Mouse (Mus musculus) hindbrain, embryonic 11.5 days (tissue): ENCODE measurements around the gene Flt1. TPM values are rescaled to one million over a fixed set of nuclear protein-coding genes. Genes with fewer than 3 reads are reported as not detected.
A peak's percentile ranks its signal among the peaks of the same experiment; 100 is the strongest.
"Not testable (repeated sequence)": the region's sequence is repeated elsewhere in the genome, so short reads cannot be mapped to it uniquely, and the experiment has no call there.

Source experiments
- ATAC-seq: fragments of 200-750 bp; cut with Nextera tagmentation; 2 replicates; pipeline ENCODE4 v1.8.0; 2017; ENCODE audit warnings: mild to moderate bottlenecking, moderate TSS enrichment, moderate library complexity; ENCODE audit not compliant: low FRiP score
- DNase-seq: peaks from one replicate; pipeline ENCODE4 v3.0.0-alpha.2; 2015; ENCODE audit warnings: low spot score
- H3K27ac ChIP-seq: fragments of 300-500 bp; sonication (generic); 2 replicates; pipeline ENCODE4 v1.5.1; 2014; ENCODE audit warnings: mild to moderate bottlenecking, low read depth, low read length
- H3K27me3 ChIP-seq: fragments of 300-500 bp; sonication (generic); 2 replicates; pipeline ENCODE4 v1.6.1; 2014; ENCODE audit warnings: mild to moderate bottlenecking, low read length, moderate library complexity, mixed read lengths; ENCODE audit not compliant: control insufficient read depth, insufficient read depth
- H3K36me3 ChIP-seq: fragments of 300-500 bp; sonication (generic); 2 replicates; pipeline ENCODE4 v1.6.1; 2014; ENCODE audit warnings: mild to moderate bottlenecking, low read length, moderate library complexity, mixed read lengths; ENCODE audit not compliant: control insufficient read depth, insufficient read depth
- H3K4me1 ChIP-seq: fragments of 300-500 bp; sonication (generic); replicated peaks from 2 replicates; pipeline ENCODE4 v1.6.1; 2014; ENCODE audit warnings: low read length, mixed read lengths; ENCODE audit not compliant: control insufficient read depth, insufficient read depth
- H3K4me2 ChIP-seq: fragments of 300-500 bp; sonication (generic); replicated peaks from 2 replicates; pipeline ENCODE4 v1.6.1; 2014; ENCODE audit warnings: mild to moderate bottlenecking, low read depth, low read length
- H3K4me3 ChIP-seq: fragments of 300-500 bp; sonication (generic); 2 replicates; pipeline ENCODE4 v1.5.1; 2014; ENCODE audit warnings: low read depth, low read length
- H3K9ac ChIP-seq: fragments of 300-500 bp; sonication (generic); 2 replicates; pipeline ENCODE4 v1.6.1; 2014; ENCODE audit warnings: low read depth, low read length
- H3K9me3 ChIP-seq: fragments of 300-500 bp; sonication (generic); 2 replicates; pipeline ENCODE4 v1.6.1; 2016; ENCODE audit warnings: low read length; ENCODE audit not compliant: control insufficient read depth
- WGBS: fragments of 180-500 bp; shearing (Covaris S2); extraction: QIAGEN DNeasy Blood & Tissue Kit; methylation state at CpG from one replicate; pipeline ENCODE4 v1.1.7; 2014; 5-methylcytosine and 5-hydroxymethylcytosine counted together
- polyA plus RNA-seq: library from polyadenylated mRNA; unstranded; fragments of >200 nt; fragmentation: Nextera tagmentation; extraction: Ambion mirVana; gene quantifications from 2 replicates; pipeline ENCODE4 v1.2.1, GENCODE M21; 2014

Gene Flt1
- polyA plus RNA-seq, 1 experiment from 2014 or later: 12.3 TPM

DNA sequence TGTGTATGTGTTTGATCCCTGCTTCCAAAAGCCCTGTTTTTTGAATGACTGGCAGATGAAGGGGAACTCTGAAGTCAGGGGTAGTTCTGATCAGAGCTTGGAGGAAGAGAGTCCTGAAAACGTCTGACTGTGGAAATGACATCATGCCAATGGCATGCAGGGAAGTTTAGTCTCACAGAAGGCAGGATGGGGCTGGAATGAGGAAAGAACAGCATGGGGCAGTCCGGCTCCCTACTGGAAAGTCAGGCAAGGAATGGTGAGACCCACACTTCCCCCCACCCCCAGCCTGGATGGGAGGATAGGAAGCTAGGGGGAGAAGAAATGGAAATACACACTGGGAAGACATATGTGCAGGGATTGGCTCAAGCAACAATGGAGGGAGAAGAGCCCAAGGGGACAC is 105.6 kb downstream of the Flt1 start:
- Histone ChIP-seq H3K4me2 (no peak overlapping the region), H3K9me3 (no peaks in the 10 kb centered on the region), H3K4me3 (no peak overlapping the region), H3K36me3 (no peaks in the 10 kb centered on the region), H3K27me3 (no peaks in the 10 kb centered on the region), H3K27ac (no peak overlapping the region), H3K4me1 (no peaks in the 10 kb centered on the region), H3K9ac (no peak overlapping the region)
- ATAC-seq: no peak
- peak; percentile 37 for DNase-seq
- whole genome bisulfite sequencing: 28% methylated on average over 2 of the region's 2 CpGs

GRCm38 (mm10) chr5:147618243-147618642 is 107.6 kb downstream of the Flt1 start:
- no peak overlapping the region for H3K4me3 ChIP-seq
- no peak overlapping the region for H3K4me2 ChIP-seq
- no peak for ATAC-seq
- H3K9ac ChIP-seq: no peak overlapping the region
- H3K36me3 ChIP-seq: no peaks in the 10 kb centered on the region
- no peak overlapping the region for H3K27ac ChIP-seq
- no peaks in the 10 kb centered on the region for H3K4me1 ChIP-seq
- no peaks in the 10 kb centered on the region for H3K27me3 ChIP-seq
- H3K9me3 ChIP-seq: no peaks in the 10 kb centered on the region
- 91% methylated on average over 10 of the region's 10 CpGs for WGBS
- DNase-seq: no peak

DNA sequence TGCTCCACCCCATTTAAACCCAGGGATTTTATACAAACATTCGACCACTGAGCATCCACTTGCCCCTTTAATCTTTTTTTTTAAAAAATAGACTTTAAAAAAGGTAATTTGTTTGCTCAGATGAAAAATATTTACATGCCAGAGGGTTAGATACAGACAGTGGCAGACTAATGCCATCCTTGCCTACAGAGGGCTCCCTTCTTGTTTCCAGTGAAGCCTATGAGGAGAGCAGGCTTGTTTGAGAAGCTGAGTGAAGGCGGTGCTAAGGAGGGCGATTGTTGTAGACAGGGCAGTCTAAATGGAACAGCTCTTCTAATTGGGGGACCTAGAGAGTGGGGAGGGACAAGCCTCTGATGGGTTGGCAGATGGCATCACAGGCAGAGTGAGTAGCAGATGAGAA is 109.4 kb downstream of the Flt1 start:
- Histone ChIP-seq H3K4me2 (no peak overlapping the region), H3K27ac (no peak overlapping the region), H3K9me3 (no peaks in the 10 kb centered on the region), H3K9ac (no peak overlapping the region), H3K27me3 (no peaks in the 10 kb centered on the region), H3K4me1 (no peaks in the 10 kb centered on the region), H3K4me3 (no peak overlapping the region), H3K36me3 (no peaks in the 10 kb centered on the region)
- ATAC-seq (no peak), DNase-seq (no peak)
- 68% methylated on average over 3 of the region's 3 CpGs for WGBS

DNA sequence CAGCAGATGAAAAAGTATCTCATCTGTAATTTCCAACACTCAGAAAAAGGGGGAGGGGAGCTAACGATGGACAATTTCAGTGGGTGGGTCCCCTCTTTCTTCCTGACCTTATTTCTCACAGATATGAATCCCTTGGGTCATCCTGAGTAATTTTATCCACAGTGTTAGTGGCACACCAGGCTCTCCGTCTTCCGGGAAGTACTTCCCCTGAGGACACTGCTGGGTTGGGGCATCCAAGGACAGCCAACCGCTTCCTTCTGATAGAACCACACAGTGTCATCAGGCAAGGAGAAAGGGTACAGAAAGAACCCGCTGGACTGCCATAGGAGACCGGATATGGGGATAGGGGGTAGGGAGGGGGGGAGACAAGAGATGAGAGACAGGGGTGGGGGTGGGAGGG is 111.2 kb downstream of the Flt1 start:
- H3K4me2 ChIP-seq: no peak overlapping the region
- no peaks in the 10 kb centered on the region for H3K9me3 ChIP-seq
- H3K36me3 ChIP-seq: no peaks in the 10 kb centered on the region
- H3K27ac ChIP-seq: no peak overlapping the region
- 90% methylated on average over 6 of the region's 6 CpGs for WGBS
- no peak for ATAC-seq
- DNase-seq: no peak
- no peak overlapping the region for H3K4me3 ChIP-seq
- H3K27me3 ChIP-seq: no peaks in the 10 kb centered on the region
- H3K4me1 ChIP-seq: no peaks in the 10 kb centered on the region
- H3K9ac ChIP-seq: no peak overlapping the region

DNA sequence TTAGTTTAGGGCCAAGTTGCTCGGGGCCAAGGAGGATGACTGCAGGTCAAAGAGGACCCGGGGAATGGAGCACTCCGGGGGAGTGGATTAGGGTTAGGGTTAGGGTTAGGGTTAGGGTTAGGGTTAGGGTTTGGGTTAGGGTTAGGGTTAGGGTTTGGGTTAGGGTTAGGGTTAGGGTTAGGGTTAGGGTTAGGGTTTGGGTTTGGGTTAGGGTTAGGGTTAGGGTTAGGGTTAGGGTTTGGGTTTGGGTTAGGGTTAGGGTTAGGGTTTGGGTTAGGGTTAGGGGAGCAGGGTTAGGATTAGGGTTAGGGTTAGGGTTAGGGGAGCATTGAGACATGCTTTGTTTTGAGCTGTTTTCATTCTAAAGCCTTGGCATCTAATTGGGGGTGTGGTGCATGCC is 114.5 kb downstream of the Flt1 start:
- not testable (repeated sequence) for H3K27me3 ChIP-seq, H3K4me2 ChIP-seq, H3K9me3 ChIP-seq, H3K9ac ChIP-seq, H3K27ac ChIP-seq, H3K36me3 ChIP-seq, H3K4me3 ChIP-seq, ATAC-seq, H3K4me1 ChIP-seq, DNase-seq
- 88% methylated on average over 3 of the region's 3 CpGs for WGBS

GRCm38 (mm10) chr5:147607256-147607975 is 118.4 kb downstream of the Flt1 start:
- ATAC-seq (no peak), DNase-seq (no peak)
- no peaks in the 10 kb centered on the region for H3K4me1 ChIP-seq
- no peak overlapping the region for H3K4me3 ChIP-seq
- H3K4me2 ChIP-seq: no peak overlapping the region
- H3K27ac ChIP-seq: no peak overlapping the region
- no peaks in the 10 kb centered on the region for H3K27me3 ChIP-seq
- WGBS: 84% methylated on average over 13 of the region's 13 CpGs
- no peaks in the 10 kb centered on the region for H3K36me3 ChIP-seq
- H3K9ac ChIP-seq: no peak overlapping the region
- no peaks in the 10 kb centered on the region for H3K9me3 ChIP-seq

DNA sequence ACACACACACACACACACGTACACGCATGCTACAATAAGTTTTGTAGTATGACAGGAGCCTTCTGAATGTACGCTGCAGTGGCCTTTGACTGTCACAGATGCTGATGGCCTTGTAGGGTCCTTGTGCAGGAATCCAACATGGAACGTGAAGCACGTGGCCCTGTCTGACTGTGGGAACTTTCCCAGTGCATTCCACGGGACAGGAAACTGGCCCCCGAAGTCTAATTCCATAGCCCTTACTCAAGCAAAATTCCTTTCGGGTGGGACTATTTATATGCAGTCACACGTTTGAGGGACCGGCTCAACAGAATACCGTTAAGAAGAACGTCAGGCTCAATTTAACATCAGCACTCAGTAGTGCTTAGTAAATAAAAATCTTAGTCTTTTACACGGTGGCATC is 119.1 kb downstream of the Flt1 start:
- Histone ChIP-seq H3K4me3 (no peak overlapping the region), H3K27ac (no peak overlapping the region), H3K36me3 (no peaks in the 10 kb centered on the region), H3K9me3 (no peaks in the 10 kb centered on the region), H3K27me3 (no peaks in the 10 kb centered on the region), H3K4me2 (no peak overlapping the region), H3K4me1 (no peaks in the 10 kb centered on the region), H3K9ac (no peak overlapping the region)
- WGBS: 90% methylated on average over 13 of the region's 13 CpGs
- no peak for ATAC-seq
- DNase-seq: no peak

- Histone ChIP-seq H3K4me2 (no peak overlapping the region), H3K36me3 (no peaks in the 10 kb centered on the region), H3K27me3 (no peaks in the 10 kb centered on the region), H3K9me3 (no peaks in the 10 kb centered on the region), H3K4me1 (no peaks in the 10 kb centered on the region; the same call in 1 of the 2 replicates), H3K4me3 (no peak overlapping the region), H3K9ac (no peak overlapping the region), H3K27ac (no peak overlapping the region)
- DNase-seq (no peak), ATAC-seq (no peak)
- WGBS: 70% methylated on average over 18 of the region's 18 CpGs
These were observed 124.1 kb downstream of the Flt1 start for GRCm38 (mm10) chr5:147601460-147602360.

DNA sequence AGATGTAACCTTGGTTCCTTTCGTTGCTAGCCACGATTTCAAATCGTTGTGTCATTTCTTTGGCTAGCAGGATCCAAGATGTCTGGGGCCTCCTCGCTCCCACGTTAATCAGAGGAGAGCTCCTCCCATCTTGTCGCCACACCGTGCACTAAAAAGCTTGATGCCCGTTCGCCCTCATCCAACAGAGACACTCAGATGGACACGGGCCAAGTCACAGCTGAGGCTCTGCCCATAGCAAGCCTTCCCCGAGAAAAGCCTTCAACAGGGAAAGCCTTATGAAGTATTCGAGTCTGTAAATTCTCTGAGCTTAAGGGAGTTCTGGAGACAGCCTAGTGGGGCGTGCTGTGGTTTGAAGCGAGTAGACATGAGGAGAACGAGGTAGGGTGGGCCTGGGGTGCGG is 128.0 kb downstream of the Flt1 start:
- no peak overlapping the region for H3K27ac ChIP-seq
- no peak for ATAC-seq
- no peaks in the 10 kb centered on the region for H3K9me3 ChIP-seq
- H3K4me3 ChIP-seq: no peak overlapping the region
- WGBS: 87% methylated on average over 16 of the region's 16 CpGs
- H3K4me1 ChIP-seq: no peaks in the 10 kb centered on the region; the same call in 1 of the 2 replicates
- H3K27me3 ChIP-seq: no peaks in the 10 kb centered on the region
- no peaks in the 10 kb centered on the region for H3K36me3 ChIP-seq
- no peak overlapping the region for H3K4me2 ChIP-seq
- H3K9ac ChIP-seq: no peak overlapping the region
- no peak for DNase-seq
